Mouse (Mus musculus): ENCODE measurements at regions not wholly inside any gene's neighbourhood (a gene's known extent, or its start where the extent isn't known, plus 50 kb on each side); places are given as distances from the start of the nearest gene placed in this dataset.

DNA sequence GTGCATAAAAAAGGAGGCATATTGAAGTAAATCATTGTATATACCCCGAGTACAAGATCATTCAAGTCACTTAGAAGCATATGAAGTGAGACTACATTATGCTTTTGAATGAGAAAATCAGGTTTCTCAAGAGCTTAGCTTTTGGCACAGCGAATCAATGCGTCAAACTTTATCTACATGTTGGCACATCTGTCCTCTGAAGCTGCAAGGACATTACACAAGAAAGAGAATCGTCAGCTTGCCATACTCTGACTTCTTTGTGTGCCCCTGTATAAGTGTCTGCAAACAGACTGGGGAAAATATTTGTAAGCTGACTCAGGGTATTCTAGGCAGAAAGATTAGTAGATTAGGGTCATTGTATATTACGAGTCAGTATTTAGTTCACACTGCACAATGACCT, 57.7 kb upstream of the F13a1 start:
- TF ChIP-seq CTCF (IDR thresholded peaks at IDR 0.05; ENCODE audit: low read depth, low read length): no peak
- no peak for TF ChIP-seq POLR2A (IDR thresholded peaks at IDR 0.05; ENCODE audit: borderline replicate concordance, low read depth, low read length)
